Mouse (Mus musculus): Measurements from ENCODE around the gene Lsamp.

DNA sequence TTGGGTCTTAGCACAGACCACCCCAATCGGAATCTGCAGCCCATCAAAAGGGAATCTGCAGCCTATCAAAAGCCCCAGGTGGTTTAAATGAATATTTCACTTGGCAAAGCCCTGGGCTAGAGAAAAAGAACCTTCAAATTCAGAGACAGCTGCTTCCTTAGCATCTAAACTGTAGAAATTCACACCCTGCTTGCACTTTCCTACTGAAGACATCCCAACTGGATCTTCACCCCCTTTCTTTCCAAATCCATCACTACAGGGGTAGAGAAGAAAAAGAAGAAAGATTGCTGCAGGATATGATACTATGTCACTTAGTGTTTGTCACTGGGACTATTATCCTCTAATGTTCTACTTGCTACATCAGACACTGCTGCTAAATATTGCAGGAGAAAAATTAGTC lies 1981.5 kb downstream of the Lsamp start:
- TF ChIP-seq TAL1 (IDR thresholded peaks at IDR 0.05; ENCODE audit: low read length), result no peak
- TF ChIP-seq GATA1 (IDR thresholded peaks at IDR 0.05; ENCODE audit: low read length), result no peak
